16 mouse cellular contexts compared by ENCODE assay signal in genomic region chr15:85232256-85232535, GRCm38 (mm10). TPM values are rescaled to one million over a fixed set of nuclear protein-coding genes. Genes with fewer than 3 reads are reported as not detected.
DNase-seq lines count a peak whose midpoint lies in the region; ATAC-seq and TF ChIP-seq lines count a peak whose summit lies in the region.
"Had no signal": no experiment of that assay in that cellular context is flagged by ENCODE, and none has a peak within 500 bp of the region (broad histone marks: within the 10 kb centered on the region; RNA-seq: fewer than 3 reads in every experiment).

No protein-coding gene starts in this region.

- WGBS in forebrain, postnatal 0 days = 92% methylated on average over 4 of the region's 4 CpGs

- no peaks in the 10 kb centered on the region for H3K9me3 ChIP-seq in forebrain, postnatal 0 days (ENCODE audit: low read length)
- H3K9me3 ChIP-seq: embryonic facial prominence, embryonic 12.5 days; hindbrain, embryonic 15.5 days; liver, embryonic 15.5 days; neural tube, embryonic 13.5 days had no signal

- H3K9ac ChIP-seq in forebrain, postnatal 0 days = no peak overlapping the region
- H3K9ac ChIP-seq: embryonic facial prominence, embryonic 12.5 days; hindbrain, embryonic 15.5 days; liver, embryonic 15.5 days; neural tube, embryonic 13.5 days had no signal

- no peak for ATAC-seq in cerebellum, adult (ENCODE audit: insufficient number of reproducible peaks, low FRiP score, low TSS enrichment)
- ATAC-seq in forebrain, postnatal 0 days = no peak

- no peak overlapping the region for H3K4me2 ChIP-seq in forebrain, postnatal 0 days (ENCODE audit: low read depth)
- H3K4me2 ChIP-seq: embryonic facial prominence, embryonic 12.5 days; hindbrain, embryonic 15.5 days; liver, embryonic 15.5 days; neural tube, embryonic 13.5 days had no signal

- peak; percentile 42 for DNase-seq in gastrocnemius, adult 18-20 months (ENCODE audit: low spot score)
- DNase-seq in gastrocnemius, postnatal 10 days = no peak
- peak; percentile 46 for DNase-seq in urinary bladder, postnatal 14 days (ENCODE audit: low spot score)
- DNase-seq in urinary bladder, postnatal 10 days (ENCODE audit: low spot score) = no peak
- peak; percentile 51 for DNase-seq in lung, postnatal 36 days
- DNase-seq in forebrain, postnatal 0 days = no peak
- DNase-seq in left cerebral cortex, adult 18-20 months (ENCODE audit: low spot score in 2 of 2) = no peak
- DNase-seq: cerebellum, adult 11 months; cerebellum, postnatal 36 days had no signal

- H3K27ac ChIP-seq in forebrain, postnatal 0 days (ENCODE audit: low read depth, low read length) = no peak overlapping the region
- H3K27ac ChIP-seq: embryonic facial prominence, embryonic 12.5 days; hindbrain, embryonic 15.5 days; liver, embryonic 15.5 days; neural tube, embryonic 13.5 days had no signal

- no peak overlapping the region for H3K4me3 ChIP-seq in forebrain, postnatal 0 days (ENCODE audit: low read depth, low read length)
- H3K4me3 ChIP-seq: embryonic facial prominence, embryonic 12.5 days; hindbrain, embryonic 15.5 days; liver, embryonic 15.5 days; neural tube, embryonic 13.5 days had no signal

- no peaks in the 10 kb centered on the region for H3K27me3 ChIP-seq in forebrain, postnatal 0 days (ENCODE audit: insufficient read depth, low read length)
- H3K27me3 ChIP-seq: embryonic facial prominence, embryonic 12.5 days; hindbrain, embryonic 15.5 days; liver, embryonic 15.5 days; neural tube, embryonic 13.5 days had no signal

- peaks cover 8% of the 10 kb centered on the region; the same call in 1 of the 2 replicates for H3K36me3 ChIP-seq in forebrain, postnatal 0 days (ENCODE audit: insufficient read depth)
- H3K36me3 ChIP-seq: G1E; hindbrain, embryonic 15.5 days; liver, embryonic 15.5 days had no signal

- H3K4me1 ChIP-seq in forebrain, postnatal 0 days (ENCODE audit: insufficient read depth) = no peaks in the 10 kb centered on the region
- H3K4me1 ChIP-seq: embryonic facial prominence, embryonic 12.5 days; hindbrain, embryonic 15.5 days; neural tube, embryonic 13.5 days had no signal

- no peak for TF ChIP-seq CTCF in forebrain, postnatal 0 days (IDR thresholded peaks at IDR 0.05; ENCODE audit: low read depth)

RNA-seq across cellular contexts. Expression of gene Fbln1, which starts 26.4 kb away (rescaled TPM):
- 10 to 100 TPM in 1 of 2 experiments, 1 to 10 TPM in 1; 8.5 to 11.1 TPM for total RNA-seq in gastrocnemius, adult 18-20 months (2021)
- total RNA-seq in gastrocnemius, postnatal 10 days (2021) = 10 to 100 TPM; 18.7 to 23.4 TPM
- 38.2 and 60.3 TPM in 2 replicates for total RNA-seq in forebrain, postnatal 0 days (2014; rRNA removed)
- polyA plus RNA-seq in forebrain, postnatal 0 days (2015; fragmentation: Nextera tagmentation; extraction: Ambion mirVana) = 47.1 and 50.9 TPM in 2 replicates
- total RNA-seq in left cerebral cortex, adult 18-20 months (2021) = 10 to 100 TPM; 10.8 to 13.8 TPM
- total RNA-seq: monocyte, adult 5-6 weeks had no signal
- polyA plus RNA-seq: G1E had no signal

Comparison
In these comparisons a context has a peak if more than half of its experiments do, and no peak if none do; other contexts are left out.
1. DNase-seq: peak in gastrocnemius, adult 18-20 months (single experiment), urinary bladder, postnatal 14 days (single experiment) and lung, postnatal 36 days (single experiment); none in gastrocnemius, postnatal 10 days (single experiment), urinary bladder, postnatal 10 days (single experiment), forebrain, postnatal 0 days (single experiment) and left cerebral cortex, adult 18-20 months (0 of 2).